Mouse (Mus musculus) gastrocnemius, adult 8-10 months (tissue): Measurements from ENCODE around the gene Eepd1. TPM values are rescaled to one million over a fixed set of nuclear protein-coding genes. Genes with fewer than 3 reads are reported as not detected.

Source experiments
- DNase-seq, 2 experiments: peaks; one replicate each; pipeline ENCODE4 v3.0.0; 2022; ENCODE audit warnings: low spot score in 2 of 2
- total RNA-seq, 4 experiments: library from RNA; stranded (reverse); gene quantifications; 2 replicates each; pipeline ENCODE4 v1.2.4; 2022

The Eepd1 gene
- total RNA-seq, 4 experiments from 2014 or later = 116 to 150 (median 135) TPM

- DNase-seq = no peak
These were observed 92.4 kb downstream of the Eepd1 start for GRCm38 (mm10) chr9:25573753-25574152.

GRCm38 (mm10) chr9:25574186-25574585 lies 92.8 kb downstream of the Eepd1 start:
- DNase-seq = no peak

GRCm38 (mm10) chr9:25578674-25579596 lies 97.6 kb downstream of the Eepd1 start:
- DNase-seq = no peak

- no peak for DNase-seq
These were observed 102.3 kb downstream of the Eepd1 start for GRCm38 (mm10) chr9:25583621-25584020.

- DNase-seq = peak in 1 of 2 experiments; percentile 1
These were observed 104.3 kb downstream of the Eepd1 start for GRCm38 (mm10) chr9:25585614-25586013.

GRCm38 (mm10) chr9:25588581-25588980 lies 107.2 kb downstream of the Eepd1 start:
- peak in 1 of 2 experiments; percentile 1 for DNase-seq

- DNase-seq = peak in 1 of 2 experiments; percentile 1
These were observed 109.4 kb downstream of the Eepd1 start for GRCm38 (mm10) chr9:25590740-25591139.

- DNase-seq = peak in 1 of 2 experiments; percentile 6
These were observed 110.3 kb downstream of the Eepd1 start for GRCm38 (mm10) chr9:25591390-25592354.

- DNase-seq = peak in 1 of 2 experiments; percentile 5
These were observed 111.1 kb downstream of the Eepd1 start for GRCm38 (mm10) chr9:25592355-25592955.

- no peak for DNase-seq
These were observed 143.4 kb downstream of the Eepd1 start for GRCm38 (mm10) chr9:25624744-25625143.

- no peak for DNase-seq
These were observed 148.3 kb downstream of the Eepd1 start for GRCm38 (mm10) chr9:25629531-25630099.

Other genes starting within 250 kb of the Eepd1 start
- 10 to 100 TPM; 58.3 to 74.3 (median 66.0) TPM for gene Sept7, start 229.1 kb upstream of the Eepd1 start, total RNA-seq